Mouse (Mus musculus): ENCODE measurements around the gene Cpeb3. TPM values are rescaled to one million over a fixed set of nuclear protein-coding genes. Genes with fewer than 3 reads are reported as not detected.

The Cpeb3 gene
- polyA plus RNA-seq, 1 experiment = 3.7 TPM

DNA sequence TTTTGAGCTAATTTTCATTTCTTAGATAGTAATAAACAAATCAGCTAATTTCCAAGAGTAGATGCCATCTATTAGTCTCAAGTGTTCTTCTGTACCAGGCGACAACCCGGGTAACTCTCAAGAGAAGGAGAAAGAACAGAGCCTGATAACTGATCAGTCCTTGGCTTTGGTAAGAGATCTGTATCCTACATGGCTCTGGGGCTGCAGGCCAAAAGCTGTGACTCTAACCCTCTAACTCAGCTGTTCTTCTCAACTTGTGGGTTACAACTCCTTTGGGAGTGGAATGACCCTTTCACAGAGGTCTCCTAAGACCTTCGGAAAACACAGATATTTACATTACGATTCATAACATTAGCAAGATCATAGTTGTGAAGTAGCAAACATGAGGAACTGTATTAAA, 148.3 kb downstream of the Cpeb3 start:
- H3K36me3 ChIP-seq (ENCODE audit: control insufficient read depth, insufficient read depth, low read length, poor library complexity, severe bottlenecking) = no peaks in the 10 kb centered on the region
- H3K9ac ChIP-seq (ENCODE audit: low read depth, poor library complexity, severe bottlenecking) = no peak overlapping the region
- no peak overlapping the region for H3K4me3 ChIP-seq (ENCODE audit: low read depth, low read length)
- no peaks in the 10 kb centered on the region for H3K27me3 ChIP-seq (ENCODE audit: control insufficient read depth, insufficient read depth, low read length, poor library complexity, severe bottlenecking)
- no peak overlapping the region for H3K27ac ChIP-seq (ENCODE audit: insufficient read depth, low read length)
- H3K4me1 ChIP-seq (ENCODE audit: control insufficient read depth, insufficient read depth, low read length) = no peaks in the 10 kb centered on the region
- no peaks in the 10 kb centered on the region for H3K9me3 ChIP-seq (replicated peaks; ENCODE audit: control insufficient read depth, insufficient read depth, low read length, poor library complexity, severe bottlenecking)
- no peak for TF ChIP-seq EP300 (IDR thresholded peaks at IDR 0.05; ENCODE audit: insufficient read depth, low read depth, low read length)
- no peak for TF ChIP-seq POLR2A (IDR thresholded peaks at IDR 0.05; ENCODE audit: insufficient read depth, low read length)
- TF ChIP-seq CTCF (IDR thresholded peaks at IDR 0.05; ENCODE audit: low read depth, low read length) = no peak

DNA sequence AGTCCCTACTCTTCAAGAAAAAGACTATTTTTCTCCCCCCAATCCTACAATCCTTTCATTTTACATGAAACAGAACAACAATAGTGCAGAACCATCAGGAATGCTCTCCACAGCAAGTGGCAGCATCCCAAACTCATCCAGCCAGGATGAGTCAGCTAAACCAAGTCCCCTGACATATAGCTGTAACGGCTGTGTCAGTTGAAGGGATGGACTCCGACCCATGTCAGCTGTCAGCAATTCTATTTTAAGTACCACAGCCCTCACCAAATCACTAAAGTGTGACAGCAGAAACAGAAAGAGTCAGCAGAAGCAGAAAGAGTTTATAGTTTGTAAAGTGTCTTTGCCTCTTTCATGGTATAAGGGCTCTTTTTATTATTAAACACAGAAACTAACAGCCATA, 148.8 kb downstream of the Cpeb3 start:
- H3K9ac ChIP-seq (ENCODE audit: low read depth, poor library complexity, severe bottlenecking) = no peak overlapping the region
- no peaks in the 10 kb centered on the region for H3K9me3 ChIP-seq (replicated peaks; ENCODE audit: control insufficient read depth, insufficient read depth, low read length, poor library complexity, severe bottlenecking)
- H3K4me1 ChIP-seq (ENCODE audit: control insufficient read depth, insufficient read depth, low read length) = no peaks in the 10 kb centered on the region
- H3K36me3 ChIP-seq (ENCODE audit: control insufficient read depth, insufficient read depth, low read length, poor library complexity, severe bottlenecking) = no peaks in the 10 kb centered on the region
- no peaks in the 10 kb centered on the region for H3K27me3 ChIP-seq (ENCODE audit: control insufficient read depth, insufficient read depth, low read length, poor library complexity, severe bottlenecking)
- H3K4me3 ChIP-seq (ENCODE audit: low read depth, low read length) = no peak overlapping the region
- no peak for TF ChIP-seq EP300 (IDR thresholded peaks at IDR 0.05; ENCODE audit: insufficient read depth, low read depth, low read length)
- no peak for TF ChIP-seq POLR2A (IDR thresholded peaks at IDR 0.05; ENCODE audit: insufficient read depth, low read length)
- TF ChIP-seq CTCF (IDR thresholded peaks at IDR 0.05; ENCODE audit: low read depth, low read length) = no peak
- no peak overlapping the region for H3K27ac ChIP-seq (ENCODE audit: insufficient read depth, low read length)

- Histone ChIP-seq H3K27me3 (ENCODE audit: control insufficient read depth, insufficient read depth, low read length, poor library complexity, severe bottlenecking) (no peaks in the 10 kb centered on the region), H3K36me3 (ENCODE audit: control insufficient read depth, insufficient read depth, low read length, poor library complexity, severe bottlenecking) (no peaks in the 10 kb centered on the region), H3K9me3 (replicated peaks; ENCODE audit: control insufficient read depth, insufficient read depth, low read length, poor library complexity, severe bottlenecking) (no peaks in the 10 kb centered on the region), H3K4me3 (ENCODE audit: low read depth, low read length) (no peak overlapping the region), H3K4me1 (ENCODE audit: control insufficient read depth, insufficient read depth, low read length) (no peaks in the 10 kb centered on the region), H3K9ac (ENCODE audit: low read depth, poor library complexity, severe bottlenecking) (no peak overlapping the region), H3K27ac (ENCODE audit: insufficient read depth, low read length) (no peak overlapping the region)
- TF ChIP-seq POLR2A (IDR thresholded peaks at IDR 0.05; ENCODE audit: insufficient read depth, low read length) = no peak
- no peak for TF ChIP-seq CTCF (IDR thresholded peaks at IDR 0.05; ENCODE audit: low read depth, low read length)
- no peak for TF ChIP-seq EP300 (IDR thresholded peaks at IDR 0.05; ENCODE audit: insufficient read depth, low read depth, low read length)
Measured at GRCm38 (mm10) chr19:37057161-37057905, 151.1 kb downstream of the Cpeb3 start.

DNA sequence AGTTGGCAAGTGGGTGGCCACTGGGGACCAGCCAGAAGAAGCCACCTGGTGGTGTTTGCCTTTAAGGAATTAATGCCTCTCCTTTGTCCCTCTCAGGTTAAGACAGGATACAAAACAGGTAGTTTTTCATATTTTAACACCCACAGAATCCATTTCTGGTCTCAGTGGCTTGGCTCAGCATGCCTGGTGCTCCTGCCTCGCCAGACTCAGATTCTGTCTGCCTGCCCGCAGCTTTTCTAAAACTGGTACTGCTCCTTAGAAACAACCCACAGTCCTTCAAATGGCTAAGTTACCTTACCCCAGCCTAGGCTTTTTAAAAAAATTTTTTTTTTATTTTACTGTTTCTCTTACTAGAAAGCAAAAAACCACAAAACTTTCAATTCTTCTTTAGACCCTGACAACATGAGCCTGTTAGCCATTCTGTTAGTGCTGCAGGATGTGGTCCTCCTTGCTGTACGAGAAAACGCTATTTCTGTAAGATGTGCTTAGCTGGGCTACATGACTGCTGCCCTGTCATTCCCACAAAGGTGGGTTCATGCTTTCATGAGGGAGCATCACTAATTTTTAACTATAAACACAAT, 152.3 kb downstream of the Cpeb3 start:
- H3K9ac ChIP-seq (ENCODE audit: low read depth, poor library complexity, severe bottlenecking) = no peak overlapping the region
- H3K27me3 ChIP-seq (ENCODE audit: control insufficient read depth, insufficient read depth, low read length, poor library complexity, severe bottlenecking) = no peaks in the 10 kb centered on the region
- no peak overlapping the region for H3K4me3 ChIP-seq (ENCODE audit: low read depth, low read length)
- no peaks in the 10 kb centered on the region for H3K9me3 ChIP-seq (replicated peaks; ENCODE audit: control insufficient read depth, insufficient read depth, low read length, poor library complexity, severe bottlenecking)
- H3K4me1 ChIP-seq (ENCODE audit: control insufficient read depth, insufficient read depth, low read length) = no peaks in the 10 kb centered on the region
- H3K36me3 ChIP-seq (ENCODE audit: control insufficient read depth, insufficient read depth, low read length, poor library complexity, severe bottlenecking) = no peaks in the 10 kb centered on the region
- H3K27ac ChIP-seq (ENCODE audit: insufficient read depth, low read length) = no peak overlapping the region
- TF ChIP-seq EP300 (IDR thresholded peaks at IDR 0.05; ENCODE audit: insufficient read depth, low read depth, low read length) (no peak), CTCF (IDR thresholded peaks at IDR 0.05; ENCODE audit: low read depth, low read length) (no peak), POLR2A (IDR thresholded peaks at IDR 0.05; ENCODE audit: insufficient read depth, low read length) (no peak)

DNA sequence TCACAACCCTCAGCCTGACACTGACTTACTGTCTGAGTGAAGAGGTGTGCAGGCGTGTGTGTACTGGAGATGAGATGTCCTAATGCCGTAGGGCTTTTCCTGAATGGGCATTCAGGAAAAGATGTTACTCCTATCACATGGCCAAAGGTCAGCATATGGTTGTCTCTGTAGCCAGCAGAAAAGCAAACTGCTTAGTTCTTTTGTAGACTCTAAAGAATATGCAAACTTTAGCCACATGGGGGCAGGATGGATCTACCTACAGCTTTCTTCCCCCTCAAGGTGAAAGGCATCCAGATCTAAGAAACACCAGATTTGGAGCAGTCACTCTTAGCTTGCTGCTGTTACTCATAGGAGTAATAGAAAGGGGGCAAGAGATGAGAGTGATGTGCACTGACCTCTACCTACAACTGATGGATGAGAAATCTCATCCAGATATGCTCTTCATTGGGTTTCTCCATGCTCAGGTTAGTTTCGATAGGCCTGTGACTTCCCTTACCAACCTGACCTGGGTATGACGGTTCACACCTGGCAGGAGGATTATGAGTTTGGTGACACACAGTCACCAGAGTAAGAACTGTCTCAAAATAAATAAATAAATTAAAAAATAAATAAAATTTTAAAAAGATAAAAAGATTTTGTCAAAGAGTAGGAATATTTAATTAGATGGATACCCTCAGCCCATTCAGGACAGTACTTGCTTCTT, 157.6 kb downstream of the Cpeb3 start:
- TF ChIP-seq POLR2A (IDR thresholded peaks at IDR 0.05; ENCODE audit: insufficient read depth, low read length) (no peak), EP300 (IDR thresholded peaks at IDR 0.05; ENCODE audit: insufficient read depth, low read depth, low read length) (no peak), CTCF (IDR thresholded peaks at IDR 0.05; ENCODE audit: low read depth, low read length) (no peak)
- Histone ChIP-seq H3K9ac (ENCODE audit: low read depth, poor library complexity, severe bottlenecking) (no peak overlapping the region), H3K9me3 (replicated peaks; ENCODE audit: control insufficient read depth, insufficient read depth, low read length, poor library complexity, severe bottlenecking) (no peaks in the 10 kb centered on the region), H3K4me3 (ENCODE audit: low read depth, low read length) (no peak overlapping the region), H3K36me3 (ENCODE audit: control insufficient read depth, insufficient read depth, low read length, poor library complexity, severe bottlenecking) (no peaks in the 10 kb centered on the region), H3K4me1 (ENCODE audit: control insufficient read depth, insufficient read depth, low read length) (no peaks in the 10 kb centered on the region), H3K27ac (ENCODE audit: insufficient read depth, low read length) (no peak overlapping the region), H3K27me3 (ENCODE audit: control insufficient read depth, insufficient read depth, low read length, poor library complexity, severe bottlenecking) (no peaks in the 10 kb centered on the region)

DNA sequence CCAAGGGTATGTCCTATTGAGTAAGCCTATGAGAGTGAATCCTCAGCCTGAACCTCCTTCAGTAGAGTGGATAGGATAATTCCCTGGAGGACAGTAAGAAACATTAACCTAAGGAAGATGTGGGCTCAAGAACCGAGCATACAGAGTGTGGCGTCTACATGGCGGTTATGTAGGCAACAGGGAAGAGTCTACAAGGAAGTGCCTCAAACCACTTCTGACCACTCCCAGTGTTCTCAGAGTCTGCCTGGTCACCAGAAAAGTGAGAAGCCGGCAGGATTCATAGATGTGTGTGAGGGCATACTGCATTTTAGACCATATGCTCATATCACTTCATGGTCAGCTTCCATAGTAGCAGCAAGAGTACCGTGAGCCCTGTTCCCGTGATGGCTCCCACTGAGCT, 159.9 kb downstream of the Cpeb3 start:
- no peak overlapping the region for H3K4me3 ChIP-seq (ENCODE audit: low read depth, low read length)
- H3K27me3 ChIP-seq (ENCODE audit: control insufficient read depth, insufficient read depth, low read length, poor library complexity, severe bottlenecking) = no peaks in the 10 kb centered on the region
- no peaks in the 10 kb centered on the region for H3K4me1 ChIP-seq (ENCODE audit: control insufficient read depth, insufficient read depth, low read length)
- TF ChIP-seq POLR2A (IDR thresholded peaks at IDR 0.05; ENCODE audit: insufficient read depth, low read length) = no peak
- TF ChIP-seq CTCF (IDR thresholded peaks at IDR 0.05; ENCODE audit: low read depth, low read length) = no peak
- TF ChIP-seq EP300 (IDR thresholded peaks at IDR 0.05; ENCODE audit: insufficient read depth, low read depth, low read length) = no peak
- H3K27ac ChIP-seq (ENCODE audit: insufficient read depth, low read length) = no peak overlapping the region
- H3K9me3 ChIP-seq (replicated peaks; ENCODE audit: control insufficient read depth, insufficient read depth, low read length, poor library complexity, severe bottlenecking) = no peaks in the 10 kb centered on the region
- no peaks in the 10 kb centered on the region for H3K36me3 ChIP-seq (ENCODE audit: control insufficient read depth, insufficient read depth, low read length, poor library complexity, severe bottlenecking)
- H3K9ac ChIP-seq (ENCODE audit: low read depth, poor library complexity, severe bottlenecking) = no peak overlapping the region
